Mouse (Mus musculus): ENCODE data around the gene Ifne. TPM values are rescaled to one million over a fixed set of nuclear protein-coding genes. Genes with fewer than 3 reads are reported as not detected.
A peak's percentile ranks its signal among the peaks of the same experiment; 100 is the strongest.

The Ifne gene
- not detected in 2 replicates for polyA plus RNA-seq (2014; fragmentation: Nextera tagmentation; extraction: Ambion mirVana)

GRCm38 (mm10) chr4:88880101-88880500 lies at the start of gene Ifne:
TSS of gene Ifne (minus strand) at chr4:88880201.
- no peak within 1 kb of the TSS for H3K4me2 ChIP-seq
- ATAC-seq (replicated peaks; ENCODE audit: low FRiP score) (no peak), DNase-seq (ENCODE audit: low spot score) (no peak)
- no peaks in the 10 kb centered on the region for H3K27me3 ChIP-seq (replicated peaks; ENCODE audit: control insufficient read depth, insufficient read depth, low read length)
- H3K4me3 ChIP-seq (ENCODE audit: low read depth, low read length) = no peak within 1 kb of the TSS
- H3K9ac ChIP-seq (ENCODE audit: low read depth, low read length) = no peak within 1 kb of the TSS
- peaks cover 17% of the 10 kb centered on the region for H3K4me1 ChIP-seq (replicated peaks; ENCODE audit: control insufficient read depth, insufficient read depth, low read length)
- H3K36me3 ChIP-seq (ENCODE audit: control insufficient read depth, insufficient read depth, low read length) = no peaks in the 10 kb centered on the region
- H3K27ac ChIP-seq (ENCODE audit: low read depth, low read length) = no peak within 1 kb of the TSS
- no peaks in the 10 kb centered on the region for H3K9me3 ChIP-seq (ENCODE audit: control insufficient read depth, low read length)
- 80% methylated on average over 8 of the region's 8 CpGs for WGBS

GRCm38 (mm10) chr4:88928341-88929102 lies 48.5 kb upstream of the Ifne start:
- Histone ChIP-seq H3K36me3 (ENCODE audit: control insufficient read depth, insufficient read depth, low read length) (no peaks in the 10 kb centered on the region), H3K4me3 (ENCODE audit: low read depth, low read length) (no peak overlapping the region), H3K9me3 (ENCODE audit: control insufficient read depth, low read length) (no peaks in the 10 kb centered on the region), H3K27ac (ENCODE audit: low read depth, low read length) (no peak overlapping the region), H3K4me1 (replicated peaks; ENCODE audit: control insufficient read depth, insufficient read depth, low read length) (no peaks in the 10 kb centered on the region), H3K27me3 (replicated peaks; ENCODE audit: control insufficient read depth, insufficient read depth, low read length) (no peaks in the 10 kb centered on the region), H3K9ac (ENCODE audit: low read depth, low read length) (no peak overlapping the region), H3K4me2 (no peak overlapping the region)
- 69% methylated on average over 4 of the region's 4 CpGs for WGBS
- DNase-seq (ENCODE audit: low spot score) = peak; percentile 16
- no peak for ATAC-seq (replicated peaks; ENCODE audit: low FRiP score)

GRCm38 (mm10) chr4:88927850-88928249 lies 47.8 kb upstream of the Ifne start:
- Histone ChIP-seq H3K9me3 (ENCODE audit: control insufficient read depth, low read length) (no peaks in the 10 kb centered on the region), H3K27ac (ENCODE audit: low read depth, low read length) (no peak overlapping the region), H3K4me1 (replicated peaks; ENCODE audit: control insufficient read depth, insufficient read depth, low read length) (no peaks in the 10 kb centered on the region), H3K9ac (ENCODE audit: low read depth, low read length) (no peak overlapping the region), H3K36me3 (ENCODE audit: control insufficient read depth, insufficient read depth, low read length) (no peaks in the 10 kb centered on the region), H3K4me2 (no peak overlapping the region), H3K4me3 (ENCODE audit: low read depth, low read length) (no peak overlapping the region), H3K27me3 (replicated peaks; ENCODE audit: control insufficient read depth, insufficient read depth, low read length) (no peaks in the 10 kb centered on the region)
- DNase-seq (ENCODE audit: low spot score) = no peak
- no peak for ATAC-seq (replicated peaks; ENCODE audit: low FRiP score)
- WGBS = 83% methylated on average over 2 of the region's 2 CpGs

- Histone ChIP-seq H3K4me2 (no peak overlapping the region), H3K36me3 (ENCODE audit: control insufficient read depth, insufficient read depth, low read length) (no peaks in the 10 kb centered on the region), H3K4me3 (ENCODE audit: low read depth, low read length) (no peak overlapping the region), H3K9ac (ENCODE audit: low read depth, low read length) (no peak overlapping the region), H3K4me1 (replicated peaks; ENCODE audit: control insufficient read depth, insufficient read depth, low read length) (no peaks in the 10 kb centered on the region), H3K27ac (ENCODE audit: low read depth, low read length) (no peak overlapping the region), H3K9me3 (ENCODE audit: control insufficient read depth, low read length) (no peaks in the 10 kb centered on the region), H3K27me3 (replicated peaks; ENCODE audit: control insufficient read depth, insufficient read depth, low read length) (no peaks in the 10 kb centered on the region)
- ATAC-seq (replicated peaks; ENCODE audit: low FRiP score) (no peak), DNase-seq (ENCODE audit: low spot score) (peak; percentile 19)
- WGBS = 94% methylated on average over 1 of the region's 1 CpGs
These were observed 46.6 kb upstream of the Ifne start for GRCm38 (mm10) chr4:88926637-88927036.

- no peak overlapping the region for H3K9ac ChIP-seq (ENCODE audit: low read depth, low read length)
- no peak overlapping the region for H3K4me3 ChIP-seq (ENCODE audit: low read depth, low read length)
- H3K27me3 ChIP-seq (replicated peaks; ENCODE audit: control insufficient read depth, insufficient read depth, low read length) = no peaks in the 10 kb centered on the region
- ATAC-seq (replicated peaks; ENCODE audit: low FRiP score) (no peak), DNase-seq (ENCODE audit: low spot score) (no peak)
- WGBS = 93% methylated on average over 1 of the region's 1 CpGs
- no peaks in the 10 kb centered on the region for H3K4me1 ChIP-seq (replicated peaks; ENCODE audit: control insufficient read depth, insufficient read depth, low read length)
- H3K36me3 ChIP-seq (ENCODE audit: control insufficient read depth, insufficient read depth, low read length) = no peaks in the 10 kb centered on the region
- H3K9me3 ChIP-seq (ENCODE audit: control insufficient read depth, low read length) = no peaks in the 10 kb centered on the region
- H3K4me2 ChIP-seq = no peak overlapping the region
- H3K27ac ChIP-seq (ENCODE audit: low read depth, low read length) = no peak overlapping the region
These were observed 46.1 kb upstream of the Ifne start for GRCm38 (mm10) chr4:88926082-88926481.

GRCm38 (mm10) chr4:88925456-88925855 lies 45.5 kb upstream of the Ifne start:
- 89% methylated on average over 2 of the region's 2 CpGs for WGBS
- Histone ChIP-seq H3K36me3 (ENCODE audit: control insufficient read depth, insufficient read depth, low read length) (no peaks in the 10 kb centered on the region), H3K27me3 (replicated peaks; ENCODE audit: control insufficient read depth, insufficient read depth, low read length) (no peaks in the 10 kb centered on the region), H3K4me1 (replicated peaks; ENCODE audit: control insufficient read depth, insufficient read depth, low read length) (no peaks in the 10 kb centered on the region), H3K9ac (ENCODE audit: low read depth, low read length) (no peak overlapping the region), H3K4me2 (no peak overlapping the region), H3K27ac (ENCODE audit: low read depth, low read length) (no peak overlapping the region), H3K9me3 (ENCODE audit: control insufficient read depth, low read length) (no peaks in the 10 kb centered on the region), H3K4me3 (ENCODE audit: low read depth, low read length) (no peak overlapping the region)
- DNase-seq (ENCODE audit: low spot score) (no peak), ATAC-seq (replicated peaks; ENCODE audit: low FRiP score) (no peak)

GRCm38 (mm10) chr4:88921280-88921679 lies 41.3 kb upstream of the Ifne start:
- ATAC-seq (replicated peaks; ENCODE audit: low FRiP score) = no peak
- 85% methylated on average over 5 of the region's 5 CpGs for WGBS

GRCm38 (mm10) chr4:88917770-88918460 lies 37.9 kb upstream of the Ifne start:
- Histone ChIP-seq H3K36me3 (ENCODE audit: control insufficient read depth, insufficient read depth, low read length) (no peaks in the 10 kb centered on the region), H3K27me3 (replicated peaks; ENCODE audit: control insufficient read depth, insufficient read depth, low read length) (no peaks in the 10 kb centered on the region), H3K27ac (ENCODE audit: low read depth, low read length) (no peak overlapping the region), H3K9ac (ENCODE audit: low read depth, low read length) (no peak overlapping the region), H3K4me2 (no peak overlapping the region), H3K4me3 (ENCODE audit: low read depth, low read length) (no peak overlapping the region), H3K9me3 (ENCODE audit: control insufficient read depth, low read length) (no peaks in the 10 kb centered on the region), H3K4me1 (replicated peaks; ENCODE audit: control insufficient read depth, insufficient read depth, low read length) (peaks cover 10% of the 10 kb centered on the region)
- 89% methylated on average over 5 of the region's 5 CpGs for WGBS
- no peak for ATAC-seq (replicated peaks; ENCODE audit: low FRiP score)
- DNase-seq (ENCODE audit: low spot score) = no peak

More at GRCm38 (mm10) chr4:88921280-88921679, 41.3 kb upstream of the Ifne start:
- H3K27me3 ChIP-seq (replicated peaks; ENCODE audit: control insufficient read depth, insufficient read depth, low read length) = no peaks in the 10 kb centered on the region
- no peaks in the 10 kb centered on the region for H3K4me1 ChIP-seq (replicated peaks; ENCODE audit: control insufficient read depth, insufficient read depth, low read length)
- H3K4me3 ChIP-seq (ENCODE audit: low read depth, low read length) = no peak overlapping the region
- H3K4me2 ChIP-seq = no peak overlapping the region
- H3K9me3 ChIP-seq (ENCODE audit: control insufficient read depth, low read length) = no peaks in the 10 kb centered on the region
- H3K36me3 ChIP-seq (ENCODE audit: control insufficient read depth, insufficient read depth, low read length) = no peaks in the 10 kb centered on the region
- H3K9ac ChIP-seq (ENCODE audit: low read depth, low read length) = no peak overlapping the region
- DNase-seq (ENCODE audit: low spot score) = no peak
- no peak overlapping the region for H3K27ac ChIP-seq (ENCODE audit: low read depth, low read length)

GRCm38 (mm10) chr4:88916306-88916705 lies 36.3 kb upstream of the Ifne start:
- ATAC-seq (replicated peaks; ENCODE audit: low FRiP score) (no peak), DNase-seq (ENCODE audit: low spot score) (no peak)
- 82% methylated on average over 4 of the region's 4 CpGs for WGBS
- Histone ChIP-seq H3K9ac (ENCODE audit: low read depth, low read length) (no peak overlapping the region), H3K9me3 (ENCODE audit: control insufficient read depth, low read length) (no peaks in the 10 kb centered on the region), H3K36me3 (ENCODE audit: control insufficient read depth, insufficient read depth, low read length) (no peaks in the 10 kb centered on the region), H3K4me1 (replicated peaks; ENCODE audit: control insufficient read depth, insufficient read depth, low read length) (peaks cover 15% of the 10 kb centered on the region), H3K27ac (ENCODE audit: low read depth, low read length) (no peak overlapping the region), H3K4me3 (ENCODE audit: low read depth, low read length) (no peak overlapping the region), H3K4me2 (no peak overlapping the region), H3K27me3 (replicated peaks; ENCODE audit: control insufficient read depth, insufficient read depth, low read length) (no peaks in the 10 kb centered on the region)

All from liver, embryonic 11.5 days (tissue).